Mouse (Mus musculus) thymus, postnatal 14 days (tissue): ENCODE data around the gene Cox5a.
A peak's percentile ranks its signal among the peaks of the same experiment; 100 is the strongest.

Source experiments
- DNase-seq: peaks from one replicate; pipeline ENCODE4 v3.0.0; 2021

The Cox5a gene

DNA sequence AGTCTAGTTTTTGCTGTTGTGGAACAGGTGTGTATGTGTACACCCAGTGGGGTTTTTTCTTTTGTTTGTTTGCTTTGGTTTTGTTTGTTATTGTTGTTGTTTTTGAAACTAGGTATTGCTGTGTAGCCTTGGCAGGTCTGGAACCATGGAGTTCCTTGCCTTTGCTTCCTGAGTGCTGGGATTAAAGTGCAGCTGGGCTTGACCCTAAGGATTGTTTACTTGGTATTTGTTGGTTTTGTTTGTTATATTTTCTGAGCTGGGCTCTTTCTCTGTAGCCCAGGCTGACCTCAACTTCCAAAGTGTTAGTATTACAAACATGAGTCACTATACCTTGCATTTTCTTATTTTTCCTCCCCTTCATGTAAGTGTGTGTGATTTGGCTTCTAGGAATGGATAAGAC is 5.4 kb downstream of the Cox5a start:
- DNase-seq = no peak

DNA sequence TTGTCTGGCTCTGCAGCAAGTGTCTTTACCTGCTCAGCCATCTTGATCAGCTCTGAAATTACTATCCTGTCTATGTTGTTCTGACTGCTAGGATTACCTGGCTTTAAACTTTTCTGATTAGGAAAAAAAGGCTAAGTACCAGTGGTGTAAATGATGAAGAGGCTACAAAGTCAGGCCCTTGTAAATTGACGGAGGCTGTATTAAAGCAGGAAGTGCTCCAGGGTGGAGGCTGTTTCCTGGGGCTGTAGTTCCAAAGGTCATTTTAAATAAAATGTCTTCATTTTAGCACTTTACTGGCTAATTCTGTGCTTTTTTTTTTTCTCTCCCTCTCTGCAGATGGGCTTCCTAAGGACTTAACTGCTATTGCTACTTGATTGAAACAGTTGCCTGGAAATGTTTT is 10.9 kb downstream of the Cox5a start:
- DNase-seq = no peak

DNA sequence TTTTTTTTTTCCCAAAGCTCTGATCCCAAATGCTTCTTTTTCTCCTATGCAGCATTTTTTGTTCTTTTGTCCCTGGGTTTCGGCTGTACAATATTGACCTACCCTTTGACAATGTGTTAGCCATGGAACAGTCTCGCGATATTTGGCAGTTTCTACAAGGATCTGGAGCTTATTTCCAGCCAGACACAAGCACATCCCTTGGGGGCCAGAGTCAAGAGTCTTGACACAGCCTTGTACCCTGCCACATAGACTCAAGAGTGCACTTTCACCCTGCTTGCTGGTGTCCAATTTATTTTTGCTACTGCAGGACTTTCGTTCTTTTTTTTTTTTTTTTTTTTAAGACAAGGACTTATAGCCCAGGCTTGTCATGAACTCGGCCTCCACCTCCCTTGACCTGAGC is 15.3 kb downstream of the Cox5a start:
- no peak for DNase-seq

DNA sequence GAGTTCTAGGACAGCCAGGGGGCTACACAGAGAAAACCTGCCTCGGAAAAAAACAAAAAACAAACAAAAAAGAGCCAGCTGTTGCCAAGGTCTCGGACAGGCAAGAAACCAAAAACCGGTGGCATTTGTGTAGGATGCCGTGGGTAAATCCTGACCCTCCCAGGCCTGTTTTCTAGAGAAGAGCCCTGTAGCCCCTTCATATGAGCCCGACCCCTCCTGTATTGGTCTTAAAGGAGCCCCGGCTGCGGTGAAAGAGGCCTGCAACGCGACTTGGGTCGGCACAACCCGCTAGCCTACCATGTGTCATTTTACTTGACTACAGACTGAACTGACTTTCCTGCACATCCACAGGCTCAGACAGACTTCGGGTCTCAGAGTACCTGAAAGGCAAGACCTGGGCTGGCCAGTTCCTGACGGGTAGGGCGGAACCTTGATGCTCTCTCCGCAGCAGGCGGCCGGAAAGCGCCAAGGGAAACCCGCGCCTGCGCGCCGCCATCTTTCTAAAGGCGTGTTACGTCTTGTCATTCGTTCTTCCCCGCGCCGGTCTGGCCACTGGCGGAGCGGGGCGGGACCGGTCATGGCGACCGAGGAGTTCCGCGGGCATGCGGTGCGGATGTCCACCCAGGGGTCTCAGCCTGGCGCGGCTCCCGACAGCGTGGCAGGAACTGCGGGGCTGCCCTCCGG is 16.1 kb downstream of the Cox5a start, which contains the start of gene Fam219b:
Fam219b (plus strand) TSS at position 485 of the 684 bp plus-strand sequence.
- peak; percentile 90 for DNase-seq

DNA sequence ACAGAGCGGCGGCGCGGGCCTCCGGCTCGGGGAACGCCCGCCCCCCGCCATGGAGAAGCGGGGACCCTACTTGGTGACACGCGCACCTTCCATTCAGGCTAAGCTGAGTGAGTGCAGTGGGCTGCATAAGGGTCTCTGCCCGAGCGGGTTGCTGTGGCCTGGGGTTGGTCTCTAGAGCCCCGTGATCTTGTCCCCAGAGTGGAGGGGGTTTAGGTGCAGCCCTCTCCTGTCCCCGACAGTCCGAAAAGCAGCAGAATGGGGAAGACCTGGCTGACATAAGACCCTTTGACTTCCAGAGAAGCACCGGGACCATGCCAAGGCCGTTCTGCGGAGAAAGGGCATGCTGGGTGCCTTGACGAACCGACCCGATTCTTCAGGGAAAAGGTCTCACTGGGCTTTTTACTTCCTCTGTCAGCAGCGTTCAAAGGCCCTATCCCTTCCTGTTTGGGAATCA is 16.7 kb downstream of the Cox5a start:
- no peak for DNase-seq

DNA sequence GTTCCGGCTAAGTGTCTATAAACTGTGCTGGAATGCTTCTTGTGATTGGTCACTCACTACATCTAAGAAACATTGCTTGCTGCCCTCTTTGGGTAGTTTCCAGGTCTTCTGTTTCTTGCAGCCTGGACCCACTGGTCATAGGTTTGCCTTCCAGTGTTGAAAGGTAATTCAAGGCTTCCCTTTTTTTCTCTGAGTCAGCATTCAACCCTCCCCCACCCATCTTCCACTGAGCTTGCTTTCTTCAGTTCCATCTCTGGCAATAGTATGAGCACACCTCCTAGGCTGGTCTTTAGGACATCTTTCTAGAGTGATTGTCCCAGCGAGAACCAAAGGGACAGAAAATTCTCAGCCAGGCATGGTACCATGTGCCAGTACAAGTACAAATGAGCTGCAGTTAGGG is 18.5 kb downstream of the Cox5a start:
- DNase-seq = no peak

DNA sequence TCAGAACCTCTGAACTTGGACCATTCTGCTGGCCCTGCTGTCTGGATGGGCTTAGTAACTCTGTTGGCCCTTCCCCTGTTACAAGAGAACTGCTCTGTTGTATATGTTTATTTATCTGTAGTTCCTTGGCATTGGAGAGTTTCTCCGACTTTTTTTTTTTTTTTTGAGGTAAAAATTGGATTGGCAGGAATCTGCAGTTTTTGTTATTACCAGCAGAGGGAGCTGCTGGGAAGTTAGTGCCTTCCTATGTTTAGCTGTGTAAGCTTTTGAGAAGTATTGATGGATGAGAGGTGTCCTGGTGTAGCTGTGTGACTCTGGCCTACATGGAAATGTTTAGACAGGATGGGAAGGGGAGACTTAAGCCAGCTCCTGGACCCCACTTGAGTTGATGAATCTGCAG is 20.2 kb downstream of the Cox5a start:
- no peak for DNase-seq

DNA sequence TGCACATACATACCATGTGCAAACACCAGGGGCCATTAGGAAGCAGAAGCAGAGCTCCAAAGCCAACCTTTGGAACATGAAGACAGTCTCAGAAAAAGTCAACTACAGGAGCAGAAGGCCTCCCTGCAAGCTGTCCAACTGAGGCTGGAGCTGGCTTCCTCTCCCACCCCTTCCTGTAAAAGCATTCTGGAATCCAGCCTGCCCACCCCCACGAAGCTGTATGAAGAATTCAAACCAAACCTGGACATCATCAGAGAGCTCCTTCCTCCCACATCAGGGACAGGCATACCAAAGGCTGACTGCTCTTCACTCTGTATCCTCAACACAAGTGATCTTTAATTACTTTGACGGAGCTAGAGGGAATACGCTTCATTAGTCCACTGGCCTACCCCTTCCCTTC is 22.9 kb downstream of the Cox5a start:
- DNase-seq = no peak

DNA sequence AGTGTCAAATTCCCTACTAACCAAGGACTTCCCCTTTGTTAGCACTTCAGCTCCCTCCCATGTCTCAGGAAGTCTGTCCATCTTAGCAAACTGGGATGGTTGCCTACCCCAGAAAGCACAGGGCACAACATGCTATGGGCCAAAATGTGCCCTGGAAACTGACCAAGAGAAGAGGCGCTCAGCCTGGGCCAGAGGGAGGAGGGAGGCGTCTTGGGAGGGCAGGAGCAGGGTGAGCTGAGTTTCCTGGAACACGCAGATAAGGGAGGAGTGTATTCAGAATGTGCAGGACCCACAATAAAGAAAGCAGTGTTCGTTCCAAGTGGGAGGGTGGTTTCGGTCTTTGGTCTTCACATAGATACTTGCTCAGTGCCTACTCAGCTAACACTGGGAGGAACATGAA is 26.2 kb downstream of the Cox5a start:
- DNase-seq = no peak

DNA sequence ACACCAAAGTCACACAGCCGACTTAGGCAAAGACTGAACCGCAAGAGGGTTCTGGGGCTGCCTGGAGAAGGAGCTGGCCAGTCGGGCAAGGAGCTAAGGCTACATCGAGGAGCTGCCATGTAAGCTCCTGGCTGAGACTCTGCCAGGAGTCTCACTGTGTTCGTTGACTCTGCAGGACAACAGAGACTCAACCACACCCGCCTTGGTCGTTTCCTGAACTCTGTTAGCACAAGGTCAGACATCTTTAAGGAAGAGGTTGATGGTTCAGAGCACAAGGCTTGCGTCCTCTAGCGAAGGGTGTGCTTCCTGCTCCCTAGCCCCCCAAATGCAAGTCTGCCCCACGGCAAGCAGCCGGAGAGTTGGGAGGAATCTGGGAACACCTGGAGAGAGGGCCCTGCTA is 26.8 kb downstream of the Cox5a start:
- no peak for DNase-seq

DNA sequence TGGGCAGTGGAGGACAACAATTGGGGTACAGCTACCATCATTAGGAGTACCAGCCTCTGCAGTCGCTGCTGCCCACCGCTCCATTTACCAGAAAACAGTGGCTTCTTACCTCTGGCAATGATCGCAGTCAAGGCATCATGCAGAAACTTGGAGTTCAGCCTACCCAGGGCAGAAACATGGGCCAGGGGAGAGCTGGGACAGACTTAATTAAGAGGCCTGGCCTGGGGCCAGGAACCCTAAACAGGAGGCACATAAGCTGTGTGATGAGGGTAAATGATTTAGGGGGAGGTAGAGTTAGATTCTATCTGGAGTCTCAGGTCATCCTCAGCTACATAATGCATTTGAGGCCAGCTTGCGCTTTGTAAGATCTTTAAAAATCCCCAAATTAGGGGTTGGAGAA is 28.1 kb downstream of the Cox5a start:
- DNase-seq = no peak

DNA sequence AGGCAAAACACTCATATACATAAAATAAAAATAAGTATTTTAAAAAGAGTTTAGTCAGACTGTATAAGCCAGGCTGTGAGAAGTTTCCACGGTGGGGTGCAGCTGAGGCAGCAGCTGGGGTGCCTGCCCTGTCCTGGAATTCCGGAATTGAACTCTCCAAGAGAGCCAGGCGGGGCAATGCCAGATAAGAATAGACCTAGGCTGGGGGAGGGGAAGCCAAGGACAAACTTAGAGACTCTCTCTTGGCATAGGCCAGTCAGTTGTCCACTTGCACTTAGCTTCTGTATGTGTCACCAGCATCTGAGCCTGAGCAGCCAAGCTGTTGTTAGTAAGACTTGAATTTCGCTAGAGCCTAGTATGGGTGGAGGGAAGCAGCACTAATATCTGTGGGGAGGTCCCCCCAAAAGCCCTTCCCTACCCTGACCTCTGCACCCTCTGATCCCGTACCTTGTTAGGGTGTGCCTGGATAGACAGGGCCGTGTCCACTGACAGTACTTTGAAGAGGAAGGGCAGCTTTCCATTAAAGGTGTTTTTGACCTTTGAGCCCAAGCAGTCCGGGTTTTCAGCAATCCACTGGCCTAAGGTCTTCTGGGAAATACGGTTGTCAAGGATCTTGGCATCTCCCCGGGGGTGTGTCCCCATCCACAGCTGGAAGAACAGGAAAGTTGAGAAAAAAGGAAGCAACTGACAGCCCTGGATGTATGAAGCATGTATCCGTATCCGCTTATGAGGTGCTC is 29.2 kb downstream of the Cox5a start:
- no peak for DNase-seq

DNA sequence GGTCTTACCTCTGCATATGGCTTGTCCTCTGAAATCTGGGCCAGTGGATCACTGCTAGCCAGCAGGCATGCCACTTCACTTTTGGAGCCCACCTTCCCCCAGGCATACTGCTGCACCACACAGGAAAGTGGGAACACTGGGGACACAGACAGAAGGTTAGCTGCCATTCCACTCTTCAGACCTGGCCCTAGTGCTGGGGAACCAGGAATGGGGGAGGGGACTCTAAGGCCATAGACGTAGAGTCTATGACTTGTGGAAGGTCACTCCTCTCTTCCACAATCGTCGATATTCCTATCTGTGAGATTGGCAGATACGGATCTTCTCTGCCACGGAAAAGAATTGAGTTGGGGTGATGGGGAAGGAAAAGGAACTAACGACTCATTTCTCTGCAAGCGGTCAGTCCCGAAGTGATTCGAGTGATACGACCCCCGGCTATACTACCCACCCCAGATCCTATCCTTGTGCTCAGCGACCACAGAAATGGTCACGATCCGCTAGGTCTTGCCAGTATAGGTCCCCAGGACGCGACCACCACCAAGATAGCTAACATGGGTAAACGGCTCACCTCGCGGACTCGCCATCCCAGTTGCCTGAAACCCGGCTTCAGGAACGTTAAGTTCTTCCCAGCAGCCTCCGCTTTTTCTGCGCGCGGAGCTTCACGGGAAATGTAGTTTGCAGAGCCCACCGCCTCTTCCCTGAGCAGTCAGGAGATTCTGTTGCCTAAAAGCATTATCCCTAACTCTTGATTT is 31.2 kb downstream of the Cox5a start, which contains the start of gene Mpi:
Mpi (minus strand) TSS at position 625 of the 749 bp plus-strand sequence.
- peak; percentile 69 for DNase-seq

DNA sequence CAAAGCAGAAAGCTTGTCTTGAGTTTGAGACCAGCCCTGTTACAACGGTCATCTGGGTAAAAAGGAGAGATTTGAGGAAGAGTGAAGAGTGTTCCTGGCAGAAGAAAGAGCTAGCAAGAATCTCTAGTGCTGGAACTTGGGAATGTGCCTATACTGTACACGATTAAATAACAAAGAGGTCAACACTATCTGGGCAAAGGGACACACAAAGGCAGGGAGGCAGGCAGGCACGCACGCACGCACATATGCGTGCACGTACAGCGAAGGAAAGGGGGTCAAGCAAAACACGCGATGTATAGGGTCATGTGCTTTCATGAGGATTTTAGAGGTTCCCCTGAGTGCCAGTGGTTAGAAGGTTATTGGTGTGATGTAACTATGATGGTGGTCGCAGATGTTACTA is 32.0 kb downstream of the Cox5a start:
- DNase-seq = no peak

DNA sequence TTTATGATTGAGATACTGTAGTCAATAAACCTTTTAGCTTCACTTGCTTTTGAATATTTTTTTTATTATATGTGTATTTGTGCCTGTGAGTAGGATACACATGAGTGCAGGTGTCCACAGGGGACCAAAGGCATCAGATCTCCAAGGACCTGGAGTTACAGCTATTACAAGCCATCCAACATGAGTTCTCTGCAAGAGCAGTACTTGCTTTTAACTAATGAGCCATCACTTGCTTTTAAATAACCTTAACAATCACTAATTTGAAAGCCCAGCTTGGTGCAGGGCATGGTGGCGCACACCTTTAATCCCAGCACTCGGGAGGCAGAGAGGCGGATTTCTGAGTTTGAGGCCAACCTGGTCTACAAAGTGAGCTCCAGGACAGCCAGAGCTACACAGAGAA is 33.7 kb downstream of the Cox5a start:
- no peak for DNase-seq

DNA sequence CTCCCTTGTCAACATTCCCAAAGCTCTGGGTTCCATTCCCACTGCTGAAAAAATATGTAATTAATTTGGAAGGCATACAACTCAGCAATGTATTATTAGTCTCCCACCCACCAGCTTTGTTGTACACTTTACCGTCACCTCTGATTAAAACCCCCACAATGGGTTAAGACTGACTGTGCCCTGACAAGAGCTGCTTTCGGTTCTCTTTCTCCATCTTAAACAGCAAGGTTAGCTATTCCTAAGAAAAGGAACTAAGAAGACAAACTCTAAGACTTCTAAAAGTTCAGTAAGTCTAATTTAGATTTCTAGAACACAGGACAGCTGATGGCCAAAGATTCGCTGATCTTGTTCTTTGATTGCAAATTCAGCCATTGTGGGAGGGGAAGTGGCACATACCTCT is 36.1 kb downstream of the Cox5a start:
- DNase-seq = no peak

DNA sequence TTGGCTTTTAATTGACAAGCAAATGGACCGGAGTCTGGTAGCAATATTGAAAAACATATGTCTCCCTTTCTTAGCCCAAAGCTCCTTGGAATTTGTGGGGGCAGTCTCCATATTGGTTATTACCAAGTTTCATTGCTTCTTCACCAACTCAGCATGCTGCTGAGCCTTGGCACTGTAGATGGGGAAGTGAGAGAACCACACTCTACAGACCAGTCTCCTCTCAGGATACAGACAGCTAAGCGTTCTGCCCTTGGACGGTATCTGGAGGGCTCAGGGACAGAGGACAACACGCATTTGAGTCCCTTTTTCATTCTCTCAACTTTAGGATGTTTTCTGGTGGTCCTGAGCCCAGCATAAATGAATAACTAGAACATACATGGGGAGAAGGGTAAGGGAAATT is 37.6 kb downstream of the Cox5a start:
- DNase-seq = no peak

DNA sequence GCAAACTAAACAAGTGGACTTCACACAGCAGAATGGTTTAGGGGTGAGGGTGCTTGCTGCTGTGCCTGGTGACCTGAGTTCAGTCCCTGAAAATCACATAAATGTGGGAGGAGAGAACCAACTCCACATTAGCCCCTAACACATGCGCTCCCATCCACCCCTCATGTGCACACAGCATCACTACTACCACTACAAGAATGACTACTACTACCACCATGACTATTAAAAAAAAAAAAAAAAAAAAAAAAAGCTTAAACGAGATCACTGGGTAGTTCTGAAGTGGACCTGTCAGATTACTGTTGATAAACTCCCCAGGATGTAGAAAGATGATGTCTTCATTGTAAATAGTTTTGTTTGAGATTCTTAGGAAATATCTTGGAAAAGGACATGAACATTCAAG is 38.5 kb downstream of the Cox5a start:
- DNase-seq = no peak

DNA sequence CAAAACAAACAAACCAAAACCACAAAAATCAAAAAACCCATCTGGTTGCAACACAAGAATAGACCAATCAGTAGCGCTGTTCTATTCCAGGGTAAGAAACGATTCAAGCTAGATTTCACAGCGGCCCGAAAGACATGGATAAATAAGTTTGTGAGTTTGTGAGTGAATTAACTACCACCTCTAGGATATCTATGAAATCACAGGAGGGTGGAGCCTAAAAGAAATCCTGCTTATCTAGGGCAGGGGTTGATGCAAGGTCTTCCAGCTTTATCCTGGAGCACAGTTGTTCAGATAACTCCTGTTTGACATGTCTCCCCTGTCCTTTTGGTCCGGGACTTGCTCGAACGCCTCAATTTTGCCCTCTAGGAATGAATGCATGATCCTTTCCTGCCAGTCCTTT is 39.2 kb downstream of the Cox5a start:
- DNase-seq = no peak

DNA sequence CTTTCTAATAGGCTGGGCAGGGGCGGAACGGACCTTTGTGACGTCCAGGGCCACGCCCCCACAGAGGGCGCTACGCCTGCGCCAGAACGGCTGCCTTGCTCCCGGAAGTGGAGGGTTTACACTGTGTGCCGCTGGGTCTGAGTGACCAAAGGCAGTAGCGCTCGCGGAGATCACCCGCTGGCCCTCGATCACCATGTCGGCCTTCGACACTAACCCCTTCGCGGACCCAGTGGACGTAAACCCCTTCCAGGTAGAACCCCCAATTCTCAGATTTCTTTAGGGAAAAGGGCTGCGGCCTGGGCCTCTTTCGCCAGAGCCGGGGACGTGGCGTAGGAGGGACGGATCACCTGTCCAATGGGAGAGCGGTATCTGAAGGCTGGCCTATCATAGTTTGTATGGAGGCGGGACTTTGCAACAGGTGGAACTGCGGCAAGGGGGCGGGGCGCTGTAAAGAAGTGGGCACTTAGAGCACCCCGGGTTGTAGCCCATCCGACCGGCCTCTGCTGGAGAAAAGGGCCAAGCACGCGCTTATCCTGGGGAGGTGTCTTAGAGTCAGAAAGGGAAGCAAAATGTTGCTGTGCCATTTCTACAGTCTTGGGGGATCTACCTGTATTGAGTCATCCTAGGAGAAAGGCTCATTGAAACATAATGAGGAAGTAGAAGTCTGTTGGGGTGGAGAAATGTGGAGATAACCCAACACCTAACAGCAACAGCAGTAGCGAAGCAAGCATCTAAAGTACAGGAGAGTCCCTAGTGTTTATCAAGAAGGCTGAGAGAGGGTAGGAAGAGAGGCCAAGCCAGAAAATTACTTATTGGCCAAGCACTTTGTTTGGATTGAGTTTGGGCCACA is 40.0 kb downstream of the Cox5a start, which contains the start of gene Scamp2:
Scamp2 (plus strand) TSS at position 83 of the 850 bp plus-strand sequence.
- peak; percentile 90 for DNase-seq

DNA sequence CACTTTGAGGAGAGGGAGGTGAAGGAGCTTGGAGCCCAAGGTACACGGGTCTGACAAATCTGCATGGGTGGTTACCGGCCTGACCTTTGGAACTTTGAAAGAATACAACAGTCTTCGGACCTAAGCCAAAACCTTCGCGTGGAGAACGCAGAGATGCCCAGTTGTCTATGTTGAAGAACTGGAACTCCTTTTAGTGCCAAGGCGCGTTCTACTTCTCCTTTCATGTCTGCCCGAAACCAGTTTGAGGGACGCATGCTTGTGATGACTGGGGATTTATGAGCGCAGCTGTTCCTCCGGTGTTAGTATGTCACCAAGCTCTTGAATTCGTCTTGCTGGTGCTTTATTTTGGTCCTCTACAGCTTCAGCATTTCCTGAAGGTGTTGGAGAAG is 40.6 kb downstream of the Cox5a start:
- DNase-seq = no peak

DNA sequence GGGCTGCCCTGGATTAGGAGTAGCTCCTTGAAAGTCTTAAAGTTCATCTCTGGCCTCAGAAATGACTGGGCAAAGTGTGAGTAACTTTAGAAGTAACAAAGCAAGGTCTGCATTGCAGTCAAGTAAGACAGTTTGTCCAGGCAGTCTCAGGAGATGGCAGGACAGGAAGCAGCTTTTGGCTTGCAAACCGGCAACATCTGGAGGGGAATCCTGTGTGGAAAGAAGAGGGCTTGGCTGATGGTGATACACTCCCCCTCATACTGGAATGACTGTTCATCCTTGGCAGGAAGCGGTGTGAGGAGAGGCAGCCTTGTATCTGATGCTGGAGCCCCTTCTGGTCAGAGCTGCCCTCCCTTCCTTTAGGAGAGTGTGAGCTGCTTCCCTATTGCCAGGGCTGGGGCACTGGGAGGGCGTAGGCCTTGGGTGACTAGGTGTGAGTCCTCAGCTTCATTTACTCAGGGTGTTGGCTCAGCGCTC is 41.9 kb downstream of the Cox5a start:
- DNase-seq = no peak

DNA sequence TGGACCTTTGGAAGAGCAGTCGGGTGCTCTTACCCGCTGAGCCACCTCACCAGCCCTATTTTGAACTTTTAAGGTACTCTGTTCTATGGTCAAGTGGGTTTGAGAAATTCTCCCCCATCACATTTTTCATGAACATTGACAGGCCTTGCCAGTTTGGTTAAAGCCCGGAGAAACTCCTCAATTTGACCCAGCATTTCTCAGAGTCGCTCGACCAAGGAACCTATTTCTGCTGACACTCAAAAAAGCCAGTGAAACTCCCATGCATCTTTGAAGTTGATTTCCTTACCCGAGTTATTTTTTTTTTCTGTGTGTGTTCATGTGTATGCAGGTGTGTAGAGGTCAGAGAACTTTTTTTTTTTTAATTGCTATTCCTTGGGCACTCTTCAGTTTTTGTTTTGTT is 43.5 kb downstream of the Cox5a start:
- DNase-seq = no peak
